ENCODE assay signal across 41 mouse cellular contexts in genomic region chr9:58327382-58327781, GRCm38 (mm10). TPM values are rescaled to one million over a fixed set of nuclear protein-coding genes. Genes with fewer than 3 reads are reported as not detected.
DNase-seq lines count a peak whose midpoint lies in the region; ATAC-seq and TF ChIP-seq lines count a peak whose summit lies in the region.
"Had no signal": no experiment of that assay in that cellular context is flagged by ENCODE, and none has a peak within 500 bp of the region (broad histone marks: within the 10 kb centered on the region; RNA-seq: fewer than 3 reads in every experiment).

No protein-coding gene starts in this region.

- whole genome bisulfite sequencing in heart, embryonic 11.5 days (ENCODE audit: insufficient replicate concordance): 18% methylated on average over 1 of the region's 1 CpGs
- 35% methylated on average over 1 of the region's 1 CpGs for WGBS in heart, embryonic 16.5 days
- WGBS in lung, embryonic 14.5 days: 43% methylated on average over 1 of the region's 1 CpGs

- H3K4me3 ChIP-seq in heart, embryonic 11.5 days (ENCODE audit: low read depth, low read length): no peak overlapping the region
- no peak overlapping the region for H3K4me3 ChIP-seq in heart, embryonic 16.5 days (ENCODE audit: low read length)
- no peak overlapping the region for H3K4me3 ChIP-seq in lung, embryonic 14.5 days (ENCODE audit: low read depth, low read length)
- H3K4me3 ChIP-seq: erythroblast, embryonic 14.5 days; hindbrain, embryonic 13.5 days; liver, embryonic 12.5 days had no signal

- no peaks in the 10 kb centered on the region for H3K9me3 ChIP-seq in heart, embryonic 11.5 days (replicated peaks; ENCODE audit: control insufficient read depth, low read length)
- no peaks in the 10 kb centered on the region for H3K9me3 ChIP-seq in heart, embryonic 16.5 days (replicated peaks; ENCODE audit: control insufficient read depth, low read length)
- no peaks in the 10 kb centered on the region for H3K9me3 ChIP-seq in lung, embryonic 14.5 days (ENCODE audit: low read depth, low read length)
- H3K9me3 ChIP-seq: hindbrain, embryonic 13.5 days; liver, embryonic 12.5 days had no signal

- H3K4me1 ChIP-seq in heart, embryonic 11.5 days (ENCODE audit: control insufficient read depth, insufficient read depth, low read length): peaks cover 17% of the 10 kb centered on the region
- peaks cover 19% of the 10 kb centered on the region for H3K4me1 ChIP-seq in heart, embryonic 16.5 days (ENCODE audit: control insufficient read depth, insufficient read depth, low read length)
- H3K4me1 ChIP-seq in lung, embryonic 14.5 days (ENCODE audit: insufficient read depth): peaks cover 3% of the 10 kb centered on the region; the same call in 1 of the 2 replicates
- H3K4me1 ChIP-seq: liver, embryonic 12.5 days had no signal

- no peak for TF ChIP-seq POLR2A in brain, embryonic 14.5 days (IDR thresholded peaks at IDR 0.05; ENCODE audit: borderline replicate concordance, extremely low read depth, insufficient read depth, insufficient read length, poor library complexity, severe bottlenecking)

- DNase-seq in heart, adult 11 months: no peak
- no peak for DNase-seq in heart, adult 8-10 months (ENCODE audit: low spot score)
- DNase-seq in lung, embryonic 14.5 days: peak; percentile 64
- no peak for DNase-seq in lung, adult 18-20 months
- peak; percentile 59 for DNase-seq in brain, embryonic 14.5 days (ENCODE audit: low read depth)
- DNase-seq in urinary bladder, postnatal 36 days (ENCODE audit: low spot score in 2 of 2): no peak
- DNase-seq: adrenal gland, adult 2 months; adrenal gland, postnatal 36 days; cerebellum, adult 2 months; cerebellum, postnatal 14 days; gastrocnemius, postnatal 25 days; heart, adult 18-20 months; kidney, postnatal 25 days; liver, postnatal 0 days; retina, postnatal 1 day; right cerebral cortex, postnatal 14 days; thymus, postnatal 4 days had no signal

- no peak overlapping the region for H3K4me2 ChIP-seq in heart, embryonic 11.5 days
- H3K4me2 ChIP-seq in heart, embryonic 16.5 days (ENCODE audit: low read depth, low read length): no peak overlapping the region
- H3K4me2 ChIP-seq in lung, embryonic 14.5 days: no peak overlapping the region
- H3K4me2 ChIP-seq: hindbrain, embryonic 13.5 days; liver, embryonic 12.5 days; midbrain, embryonic 11.5 days had no signal

- no peak for ATAC-seq in heart, embryonic 11.5 days (replicated peaks; ENCODE audit: insufficient number of reproducible peaks, low FRiP score, low TSS enrichment)
- ATAC-seq in heart, embryonic 16.5 days (replicated peaks; ENCODE audit: extremely low read depth, insufficient read depth, low FRiP score): no peak
- no peak for ATAC-seq in lung, embryonic 14.5 days (ENCODE audit: insufficient read depth)
- ATAC-seq: activated CD4-positive, CD25-positive, alpha-beta regulatory T cell, adult 4 months; intestine, postnatal 0 days; liver, embryonic 12.5 days; liver, postnatal 0 days had no signal

- no peaks in the 10 kb centered on the region for H3K36me3 ChIP-seq in heart, embryonic 11.5 days (ENCODE audit: control insufficient read depth, insufficient read depth, low read length)
- no peaks in the 10 kb centered on the region for H3K36me3 ChIP-seq in heart, embryonic 16.5 days (ENCODE audit: control insufficient read depth, insufficient read depth)
- H3K36me3 ChIP-seq in lung, embryonic 14.5 days (ENCODE audit: insufficient read depth): no peaks in the 10 kb centered on the region
- H3K36me3 ChIP-seq: hindbrain, embryonic 13.5 days; liver, embryonic 12.5 days had no signal

- H3K27me3 ChIP-seq in heart, embryonic 11.5 days (ENCODE audit: control insufficient read depth, insufficient read depth, low read length): 0 out of 2 replicates have a peak, but pooled peaks cover 2% of the 10 kb centered on the region
- H3K27me3 ChIP-seq in heart, embryonic 16.5 days (ENCODE audit: control insufficient read depth, insufficient read depth, low read length): no peaks in the 10 kb centered on the region
- H3K27me3 ChIP-seq in lung, embryonic 14.5 days (ENCODE audit: insufficient read depth, low read length): no peaks in the 10 kb centered on the region
- H3K27me3 ChIP-seq: liver, embryonic 12.5 days had no signal

- peak overlapping the region; percentile 84 for H3K27ac ChIP-seq in heart, embryonic 11.5 days (ENCODE audit: low read depth, low read length)
- H3K27ac ChIP-seq in heart, embryonic 16.5 days (ENCODE audit: low read length): peak overlapping the region; percentile 87
- no peak overlapping the region for H3K27ac ChIP-seq in lung, embryonic 14.5 days (ENCODE audit: low read depth)
- H3K27ac ChIP-seq: liver, embryonic 12.5 days had no signal

- no peak overlapping the region for H3K9ac ChIP-seq in heart, embryonic 11.5 days (ENCODE audit: low read depth, low read length)
- 0 out of 2 replicates have a peak overlapping the region, but pooled peaks have one; percentile 32 for H3K9ac ChIP-seq in heart, embryonic 16.5 days (ENCODE audit: low read length)
- H3K9ac ChIP-seq in lung, embryonic 14.5 days: no peak overlapping the region
- H3K9ac ChIP-seq: hindbrain, embryonic 13.5 days; liver, embryonic 12.5 days; liver, postnatal 0 days had no signal

- TF ChIP-seq CTCF in lung, embryonic 14.5 days (IDR thresholded peaks at IDR 0.05; ENCODE audit: low read depth): no peak
- TF ChIP-seq CTCF in brain, embryonic 14.5 days (IDR thresholded peaks at IDR 0.05; ENCODE audit: borderline replicate concordance, extremely low read depth, insufficient read depth, insufficient read length): no peak

RNA-seq across cellular contexts. Expression of gene Loxl1, which starts 14.4 kb away (rescaled TPM):
- 36.8 and 37.8 TPM in 2 replicates for polyA plus RNA-seq in heart, embryonic 11.5 days (2014; fragmentation: Nextera tagmentation; extraction: Ambion mirVana)
- 47.0 and 48.6 TPM in 2 replicates for polyA plus RNA-seq in heart, embryonic 16.5 days (2015; fragmentation: Nextera tagmentation; extraction: Ambion mirVana)
- total RNA-seq in heart, adult 8-10 months (2022): 10 to 100 TPM; 14.3 to 19.3 (median 16.6) TPM
- 34.4 and 37.1 TPM in 2 replicates for polyA plus RNA-seq in lung, embryonic 14.5 days (2014; fragmentation: Nextera tagmentation; extraction: Ambion mirVana)
- 11.8 and 14.4 TPM in 2 replicates for polyA plus RNA-seq in brain, embryonic 14.5 days (2012; rRNA removed)
- total RNA-seq: megakaryocyte progenitor cell, adult 5-6 weeks; monocyte, adult 5-6 weeks had no signal
- polyA plus RNA-seq: activated CD4-positive, CD25-positive, alpha-beta regulatory T cell, adult 4 months had no signal

RNA-seq across cellular contexts. Expression of gene Tbc1d21, which starts 42.9 kb away (rescaled TPM):
- polyA plus RNA-seq in heart, embryonic 11.5 days (2014; fragmentation: Nextera tagmentation; extraction: Ambion mirVana): not detected in 2 replicates
- not detected in 2 replicates for polyA plus RNA-seq in heart, embryonic 16.5 days (2015; fragmentation: Nextera tagmentation; extraction: Ambion mirVana)
- not detected for total RNA-seq in heart, adult 8-10 months (2022)
- not detected in 2 replicates for polyA plus RNA-seq in lung, embryonic 14.5 days (2014; fragmentation: Nextera tagmentation; extraction: Ambion mirVana)
- not detected in 2 replicates for polyA plus RNA-seq in brain, embryonic 14.5 days (2012; rRNA removed)
- total RNA-seq: adrenal gland, adult 2 months; adrenal gland, postnatal 36 days; gastrocnemius, adult 18-20 months; gastrocnemius, postnatal 25 days; heart, adult 18-20 months; layer of hippocampus, adult 18-20 months; layer of hippocampus, postnatal 25 days; left cerebral cortex, adult 8-10 months; left cerebral cortex, postnatal 36 days; megakaryocyte progenitor cell, adult 5-6 weeks; monocyte, adult 5-6 weeks had no signal
- polyA plus RNA-seq: activated CD4-positive, CD25-positive, alpha-beta regulatory T cell, adult 4 months; adrenal gland, adult 2 months; cerebellum, adult 2 months; cortical plate, adult 2 months; erythroblast, embryonic 14.5 days; forebrain, embryonic 11.5 days; frontal cortex, adult 2 months; hindbrain, embryonic 13.5 days; intestine, postnatal 0 days; kidney, embryonic 14.5 days; limb, embryonic 14.5 days; liver, embryonic 12.5 days; liver, postnatal 0 days; midbrain, embryonic 11.5 days; neural tube, embryonic 14.5 days; small intestine, adult 2 months; stomach, embryonic 14.5 days; thymus, postnatal 0 days had no signal

Comparison
In these comparisons a context has a peak if more than half of its experiments do, and no peak if none do; other contexts are left out.
1. DNase-seq: peak in lung, embryonic 14.5 days (single experiment) and brain, embryonic 14.5 days (single experiment); none in heart, adult 11 months (single experiment), heart, adult 8-10 months (single experiment), lung, adult 18-20 months (0 of 2) and urinary bladder, postnatal 36 days (0 of 2).